30 mouse cellular contexts compared by ENCODE assay signal in the genomic region with DNA sequence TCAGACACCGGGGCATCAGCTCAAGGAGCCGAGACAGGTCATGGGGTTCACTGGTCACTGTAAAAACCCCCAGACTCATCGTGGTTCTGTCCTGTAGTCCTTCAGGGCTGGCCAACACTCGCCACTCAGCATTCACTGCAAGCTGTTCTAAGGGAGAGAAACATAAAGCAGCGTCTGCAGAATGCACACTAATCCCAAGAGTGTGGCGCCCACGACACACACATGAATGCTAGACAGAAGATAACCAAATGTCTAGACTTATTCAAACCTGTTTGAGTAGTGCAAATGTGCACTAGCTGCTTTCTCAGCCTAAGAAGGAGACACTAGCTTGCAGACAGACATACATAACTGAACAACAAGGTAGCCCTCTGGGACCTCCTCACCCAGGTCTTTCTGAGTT.
DNase-seq lines count a peak whose midpoint lies in the region; ATAC-seq and TF ChIP-seq lines count a peak whose summit lies in the region.
"Had no signal": no experiment of that assay in that cellular context is flagged by ENCODE, and none has a peak within 500 bp of the region (broad histone marks: within the 10 kb centered on the region; RNA-seq: fewer than 3 reads in every experiment).

No protein-coding gene starts in this region.

- no peak overlapping the region for H3K4me3 ChIP-seq in heart, embryonic 14.5 days (ENCODE audit: control insufficient read depth in 1 of 2, insufficient read depth in 1 of 2, low read depth in 1 of 2, low read length in 2 of 2)
- no peak overlapping the region for H3K4me3 ChIP-seq in left cerebral cortex, adult 2 months
- H3K4me3 ChIP-seq: erythroblast, embryonic 14.5 days; forebrain, embryonic 12.5 days; limb, embryonic 13.5 days; lung, embryonic 15.5 days; midbrain, embryonic 10.5 days; myocyte; neural tube, embryonic 12.5 days had no signal

- H3K9ac ChIP-seq in heart, embryonic 14.5 days (ENCODE audit: low read length) = no peak overlapping the region
- H3K9ac ChIP-seq: forebrain, embryonic 12.5 days; forebrain, postnatal 0 days; hindbrain, embryonic 14.5 days; limb, embryonic 13.5 days; lung, embryonic 15.5 days; neural tube, embryonic 12.5 days had no signal

- peak overlapping the region; percentile 69 to 76 for H3K27ac ChIP-seq in heart, embryonic 14.5 days (replicated peaks in 1 of 2; ENCODE audit: control insufficient read depth in 1 of 2, insufficient read depth in 1 of 2, low read depth in 2 of 2, low read length in 2 of 2)
- H3K27ac ChIP-seq in left cerebral cortex, adult 2 months = peak overlapping the region; percentile 66
- H3K27ac ChIP-seq: forebrain, embryonic 12.5 days; hindbrain, embryonic 14.5 days; limb, embryonic 13.5 days; lung, embryonic 15.5 days; midbrain, embryonic 10.5 days; neural tube, embryonic 12.5 days had no signal

- peak overlapping the region; percentile 35 for H3K4me2 ChIP-seq in heart, embryonic 14.5 days (ENCODE audit: low read length)
- H3K4me2 ChIP-seq: forebrain, embryonic 12.5 days; hindbrain, embryonic 14.5 days; limb, embryonic 13.5 days; liver, embryonic 11.5 days; lung, embryonic 15.5 days; neural tube, embryonic 12.5 days had no signal

- H3K36me3 ChIP-seq in heart, embryonic 14.5 days (ENCODE audit: control insufficient read depth, insufficient read depth, low read length) = no peaks in the 10 kb centered on the region
- H3K36me3 ChIP-seq: forebrain, embryonic 12.5 days; limb, embryonic 13.5 days; lung, embryonic 15.5 days; midbrain, embryonic 10.5 days; neural tube, embryonic 12.5 days had no signal

- no peak for DNase-seq in frontal cortex, postnatal 14 days (ENCODE audit: low spot score in 2 of 2)
- DNase-seq in heart, postnatal 36 days = no peak
- DNase-seq in left cerebral cortex, adult 2 months (ENCODE audit: extremely low spot score in 1 of 2, low spot score in 2 of 2) = peak in 1 of 2 experiments; percentile 33
- no peak for DNase-seq in left cerebral cortex, postnatal 10 days (ENCODE audit: extremely low spot score in 1 of 2, low spot score in 2 of 2)
- peak; percentile 73 for DNase-seq in brain, adult 2 months (ENCODE audit: low read depth, low spot score)
- DNase-seq: adrenal gland, adult 2 months; adrenal gland, postnatal 36 days; cerebellum, adult 2 months; cerebellum, postnatal 14 days; forebrain, postnatal 0 days; gastrocnemius, postnatal 14 days; kidney, adult 9 months; kidney, postnatal 10 days; layer of hippocampus, adult 9-11 months; spleen, adult 18-20 months; thymus, postnatal 14 days had no signal

- no peaks in the 10 kb centered on the region for H3K27me3 ChIP-seq in heart, embryonic 14.5 days (ENCODE audit: control insufficient read depth, insufficient read depth, low read length)
- H3K27me3 ChIP-seq: CH12.LX; forebrain, embryonic 12.5 days; limb, embryonic 13.5 days; lung, embryonic 15.5 days; neural tube, embryonic 12.5 days had no signal

- peak; percentile 76 for ATAC-seq in frontal cortex, adult (ENCODE audit: low TSS enrichment)
- ATAC-seq in heart, embryonic 14.5 days (ENCODE audit: insufficient number of reproducible peaks, insufficient read depth, low FRiP score, low read depth) = no peak
- ATAC-seq: activated CD4-positive, CD25-positive, alpha-beta regulatory T cell, adult 4 months; forebrain, postnatal 0 days; intestine, postnatal 0 days had no signal

- 24% methylated on average over 7 of the region's 7 CpGs for WGBS in heart, embryonic 14.5 days

- TF ChIP-seq CTCF in left cerebral cortex, adult 2 months (IDR thresholded peaks at IDR 0.05) = no peak

- no peaks in the 10 kb centered on the region for H3K9me3 ChIP-seq in heart, embryonic 14.5 days (ENCODE audit: control insufficient read depth, low read length)
- H3K9me3 ChIP-seq: forebrain, embryonic 12.5 days; limb, embryonic 13.5 days; lung, embryonic 15.5 days; midbrain, embryonic 10.5 days; neural tube, embryonic 12.5 days had no signal

- intact Hi-C loops in heart, postnatal 36 days (cut with DNase I) = no loop called here
- intact Hi-C loops in left cerebral cortex, adult 2 months (cut with DNase I) = no loop called here
- intact Hi-C loops in left cerebral cortex, postnatal 10 days (cut with DNase I) = no loop called here

- peaks cover 14 to 43% of the 10 kb centered on the region in 2 experiments for H3K4me1 ChIP-seq in heart, embryonic 14.5 days (ENCODE audit: control insufficient read depth in 2 of 2, insufficient read depth in 2 of 2, low read length in 2 of 2)
- H3K4me1 ChIP-seq: lung, embryonic 15.5 days; neural tube, embryonic 12.5 days had no signal
